In genomic region chr7:64874941-64875340, GRCm38 (mm10) we compare ENCODE assay signal across 15 mouse cellular contexts. TPM values are rescaled to one million over a fixed set of nuclear protein-coding genes. Genes with fewer than 3 reads are reported as not detected.
A peak's percentile ranks its signal among the peaks of the same experiment; 100 is the strongest.
DNase-seq lines count a peak whose midpoint lies in the region; TF ChIP-seq lines count a peak whose summit lies in the region.
"Had no signal": no experiment of that assay in that cellular context is flagged by ENCODE, and none has a peak within 500 bp of the region (broad histone marks: within the 10 kb centered on the region; RNA-seq: fewer than 3 reads in every experiment).

No protein-coding gene starts in this region.

- TF ChIP-seq CTCF in left cerebral cortex, adult 2 months (IDR thresholded peaks at IDR 0.05), result no peak
- no peak for TF ChIP-seq CTCF in cortical plate, adult 2 months (IDR thresholded peaks at IDR 0.05; ENCODE audit: extremely low read depth, insufficient read depth, low read length)

- intact Hi-C loops in heart, postnatal 36 days (cut with DNase I), result loop anchor here (5.0 kb wide), 1 partner anchor 483 kb away; the partner anchor contains the start of genes Mcee and Mphosph10
- intact Hi-C loops in left cerebral cortex, adult 2 months (cut with DNase I), result loop anchor here (5.0 kb wide), 1 partner anchor 98 kb away; no protein-coding TSS in a partner anchor
- intact Hi-C loops in left cerebral cortex, postnatal 4 days (cut with DNase I), result no loop called here

- H3K4me1 ChIP-seq in cortical plate, adult 2 months (ENCODE audit: control insufficient read depth, insufficient read depth, low read length), result peaks cover 7% of the 10 kb centered on the region

- peak overlapping the region; percentile 69 for H3K27ac ChIP-seq in left cerebral cortex, adult 2 months
- H3K27ac ChIP-seq in cortical plate, adult 2 months (ENCODE audit: insufficient read depth, low read length), result peak overlapping the region; percentile 22; the same call in 1 of the 2 replicates
- H3K27ac ChIP-seq: embryonic facial prominence, embryonic 12.5 days; hindbrain, embryonic 15.5 days had no signal

- peak; percentile 52 for DNase-seq in heart, adult 11 months
- no peak for DNase-seq in heart, postnatal 36 days
- DNase-seq in left cerebral cortex, adult 2 months (ENCODE audit: extremely low spot score in 1 of 2, low spot score in 2 of 2), result no peak
- DNase-seq in left cerebral cortex, postnatal 4 days, result no peak
- no peak for DNase-seq in lung, postnatal 14 days
- DNase-seq: adrenal gland, adult 2 months; adrenal gland, postnatal 25 days; cerebellum, adult 11 months; cerebellum, adult 8-10 months; cerebellum, postnatal 14 days; gastrocnemius, postnatal 14 days had no signal

- TF ChIP-seq POLR2A in cortical plate, adult 2 months (IDR thresholded peaks at IDR 0.05; ENCODE audit: extremely low read depth, insufficient read depth, low read length), result no peak

- no peak overlapping the region for H3K4me3 ChIP-seq in left cerebral cortex, adult 2 months
- no peak overlapping the region for H3K4me3 ChIP-seq in cortical plate, adult 2 months (ENCODE audit: insufficient read depth, low read length)
- H3K4me3 ChIP-seq: embryonic facial prominence, embryonic 12.5 days; heart, embryonic 12.5 days; hindbrain, embryonic 15.5 days had no signal

RNA-seq across cellular contexts. Expression of gene Nsmce3, which starts 2.1 kb away (rescaled TPM):
- 1 to 10 TPM; 3.5 to 3.6 TPM for total RNA-seq in heart, postnatal 36 days (2021)
- total RNA-seq in left cerebral cortex, adult 2 months (2021), result 10 to 100 TPM; 12.2 to 13.1 TPM
- total RNA-seq in left cerebral cortex, postnatal 4 days (2021), result 10 to 100 TPM; 11.8 to 12.5 TPM
- 8.9 and 9.4 TPM in 2 replicates for polyA plus RNA-seq in cortical plate, adult 2 months (2012; rRNA removed)
